Mouse (Mus musculus) layer of hippocampus, postnatal 25 days (tissue): ENCODE data around the gene Btbd19. TPM values are rescaled to one million over a fixed set of nuclear protein-coding genes. Genes with fewer than 3 reads are reported as not detected.

Source experiments
- DNase-seq, 2 experiments: peaks; one replicate each; pipeline ENCODE4 v3.0.0; 2022; ENCODE audit warnings: mixed read lengths in 2 of 2, low spot score in 1 of 2; ENCODE audit errors: extremely low spot score in 1 of 2
- total RNA-seq, 2 experiments: library from RNA; stranded (reverse); gene quantifications; 2 replicates each; pipeline ENCODE4 v1.2.3; 2021

Btbd19 gene
- 10 to 100 TPM; 10.5 to 12.1 TPM for total RNA-seq

DNA sequence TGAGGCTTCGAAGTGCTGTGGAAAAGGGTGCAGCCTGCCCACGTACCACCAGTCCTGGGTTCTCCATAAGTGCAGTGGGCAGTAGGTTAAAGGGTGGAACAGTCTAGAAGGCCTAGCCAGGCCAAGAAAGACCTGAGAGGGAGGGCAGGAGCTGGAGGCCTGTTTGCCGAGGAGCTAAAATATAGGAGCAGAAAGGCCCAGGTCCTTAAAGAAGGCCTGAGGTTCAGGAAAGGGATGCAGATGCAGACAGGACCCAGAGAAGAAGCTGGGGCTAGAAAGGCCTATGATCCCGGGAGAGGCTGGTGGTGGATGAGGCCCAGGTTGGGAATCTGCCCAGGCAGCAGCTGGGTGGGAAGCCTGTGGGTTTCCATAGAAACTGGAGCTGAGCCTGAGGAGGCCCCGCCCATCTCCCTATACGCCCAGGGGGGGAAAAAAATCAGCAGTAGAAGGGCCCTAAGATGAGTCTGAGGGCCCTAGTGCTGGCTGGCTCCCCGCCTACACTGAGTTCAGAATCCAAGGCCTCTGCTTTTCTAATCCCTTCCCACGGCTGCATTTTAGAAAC is at the start of gene Btbd19:
Gene Btbd19 (minus strand): TSS at position 378 of the 562 bp plus-strand sequence.
- DNase-seq: peak; percentile 66 to 73

DNA sequence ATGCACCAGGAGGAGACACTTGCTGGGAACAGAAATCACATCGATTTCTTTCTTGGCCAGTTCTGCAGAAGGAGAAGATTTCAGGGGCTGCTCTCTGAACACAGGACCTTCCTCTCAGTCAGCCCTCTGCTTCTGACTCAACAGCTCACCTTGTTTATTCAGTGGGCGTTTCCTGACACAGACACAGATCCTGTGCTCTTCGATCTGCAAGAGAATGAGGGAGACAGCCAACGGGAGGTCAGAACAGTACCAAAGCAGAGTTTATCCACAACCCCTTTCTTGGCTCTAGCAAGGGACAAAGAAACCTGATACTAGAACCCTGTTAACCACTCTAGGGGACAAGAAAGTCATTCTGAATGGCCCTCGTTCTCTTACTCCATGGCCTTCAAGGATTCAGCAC is 44.4 kb upstream of the Btbd19 start:
- DNase-seq: no peak

DNA sequence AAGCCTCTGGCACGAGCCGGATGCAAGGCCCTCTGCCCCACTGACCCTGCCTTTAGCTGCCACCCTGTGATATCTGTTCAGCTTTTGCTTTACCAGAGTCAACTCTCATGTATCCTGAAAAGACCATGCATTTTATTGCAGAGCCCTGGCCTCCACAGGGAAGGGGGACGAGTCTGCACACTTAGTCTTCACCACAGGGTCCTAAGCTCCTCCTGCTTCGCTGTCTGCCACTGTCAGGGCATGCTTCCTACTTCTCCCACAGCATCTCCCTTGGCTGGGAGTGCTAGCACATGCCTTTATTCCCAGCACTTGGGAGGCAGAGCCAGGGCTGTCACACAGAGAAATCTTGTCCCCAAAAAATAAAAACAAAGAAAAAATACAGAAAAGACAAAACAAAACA is 35.7 kb upstream of the Btbd19 start:
- DNase-seq: no peak

DNA sequence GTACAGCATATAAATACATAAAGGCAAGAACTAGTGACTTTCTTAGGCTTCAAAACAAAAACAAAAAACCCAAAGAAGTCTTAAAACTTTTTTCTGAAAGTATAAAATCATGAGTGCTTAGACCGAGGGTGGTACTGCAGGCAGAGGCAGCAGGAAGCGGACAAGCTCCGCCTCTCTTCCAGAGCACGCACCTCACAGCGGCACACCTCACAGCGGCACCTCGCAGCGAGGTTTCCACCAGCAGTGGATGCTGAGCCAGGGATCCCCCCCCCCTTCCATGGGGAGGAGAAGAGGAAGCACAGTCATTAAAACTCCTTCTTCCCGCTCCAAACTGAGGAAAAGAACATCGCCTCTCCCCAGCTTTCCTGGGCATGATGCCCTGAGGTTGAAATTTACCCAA is 34.1 kb upstream of the Btbd19 start:
- no peak for DNase-seq

DNA sequence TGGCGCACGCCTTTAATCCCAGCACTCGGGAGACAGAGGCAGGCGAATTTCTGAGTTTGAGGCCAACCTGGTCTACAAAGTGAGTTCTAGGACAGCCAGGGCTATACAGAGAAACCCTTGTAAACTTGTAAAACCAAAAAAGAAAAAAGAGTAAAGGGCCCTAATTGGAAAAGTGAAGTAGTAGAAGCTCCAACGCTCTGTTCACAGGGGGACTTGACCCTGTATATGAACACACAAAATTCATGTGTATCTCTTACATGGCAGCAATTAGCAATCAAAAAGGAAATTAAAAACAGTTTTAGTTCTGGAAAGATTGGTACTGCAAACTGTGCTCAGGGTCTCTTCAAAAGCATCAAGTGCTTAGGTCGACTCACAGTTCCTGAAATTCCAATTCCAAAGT is 30.8 kb upstream of the Btbd19 start:
- no peak for DNase-seq

DNA sequence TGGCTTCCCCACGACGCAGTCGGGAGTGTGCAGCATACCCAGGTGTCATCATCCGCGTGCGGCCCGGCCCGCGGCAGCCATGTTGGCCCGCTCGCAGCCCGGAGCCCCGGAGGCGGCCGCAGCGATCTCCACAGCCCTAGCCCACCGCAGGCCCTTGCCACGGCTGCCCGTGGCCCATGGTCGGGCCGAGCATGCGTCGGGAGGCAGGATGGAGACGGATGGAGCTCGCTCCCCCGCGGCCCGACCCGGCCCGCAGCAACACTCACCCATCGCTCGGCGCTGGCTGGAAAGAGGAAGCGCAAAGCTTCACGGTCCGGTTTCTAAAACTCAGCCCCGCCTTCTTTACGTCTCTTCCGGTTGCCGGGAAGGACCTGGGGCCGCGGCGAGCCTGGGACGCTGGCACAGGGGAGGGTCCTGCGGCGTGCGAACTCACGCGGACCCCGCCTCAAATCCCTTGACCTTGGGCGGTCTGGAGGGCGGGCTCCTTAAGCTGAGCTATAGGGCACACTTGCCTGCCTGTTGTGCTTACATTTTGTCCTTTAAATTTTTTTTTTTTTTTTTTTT is 30.3 kb upstream of the Btbd19 start, which contains the start of gene Rps8:
Gene Rps8 (minus strand): TSS at position 452 of the 564 bp plus-strand sequence.
- peak; percentile 76 to 82 for DNase-seq

DNA sequence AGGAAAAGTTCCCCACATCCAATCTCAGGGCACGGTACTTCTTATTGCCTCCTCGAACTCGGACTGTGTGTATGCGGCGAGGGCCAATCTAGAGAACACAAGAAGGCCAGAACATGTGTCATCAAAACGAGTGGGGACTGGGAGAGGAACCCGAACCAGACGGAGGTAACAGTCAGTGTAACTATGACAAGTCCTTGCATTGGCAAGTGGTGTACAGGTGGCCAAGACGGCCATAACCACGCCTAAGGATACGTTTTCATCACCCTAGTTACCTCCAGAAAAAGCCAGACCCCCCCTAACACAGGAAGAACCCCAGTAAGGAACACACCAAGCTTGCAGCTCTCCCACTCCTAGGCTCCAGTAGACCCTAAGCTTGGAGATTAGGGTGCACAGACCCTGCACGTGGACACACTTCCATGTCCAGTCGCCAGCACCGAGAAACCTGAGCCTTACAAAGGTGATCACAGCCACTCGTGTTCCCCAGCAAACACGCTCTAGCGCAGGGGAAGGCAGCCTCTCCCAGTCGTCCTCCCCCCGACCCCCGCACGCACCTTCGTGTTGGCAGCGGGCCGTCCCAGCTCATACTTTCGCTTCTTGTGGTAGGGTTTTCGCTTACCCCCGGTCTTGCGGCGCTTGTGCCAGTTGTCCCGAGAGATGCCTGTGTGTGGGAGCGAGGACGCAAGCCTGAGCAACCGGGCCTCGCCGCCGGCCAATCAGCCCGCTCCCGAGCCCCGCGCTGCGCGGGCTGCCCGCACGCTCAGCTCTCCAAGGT is 29.7 kb upstream of the Btbd19 start:
- no peak for DNase-seq

DNA sequence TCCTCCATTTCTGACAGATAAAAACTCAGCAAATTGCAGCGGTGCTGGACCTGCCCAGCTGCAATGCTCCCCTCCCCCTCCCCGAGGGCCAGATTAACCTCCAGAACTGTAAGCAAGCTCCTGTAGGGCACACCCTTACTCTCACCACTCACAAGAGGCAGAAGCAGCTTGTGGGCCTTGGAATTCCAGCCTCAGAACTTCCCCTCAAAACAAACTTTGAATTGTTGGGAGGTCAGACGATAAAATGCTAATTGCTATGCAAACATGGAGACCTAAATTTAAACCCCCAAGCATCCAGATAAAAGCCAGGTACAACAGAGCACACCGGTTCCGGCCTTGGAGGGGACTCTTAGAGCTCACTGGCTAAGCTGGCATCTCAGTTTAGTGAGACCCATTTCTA is 27.2 kb upstream of the Btbd19 start:
- no peak for DNase-seq

DNA sequence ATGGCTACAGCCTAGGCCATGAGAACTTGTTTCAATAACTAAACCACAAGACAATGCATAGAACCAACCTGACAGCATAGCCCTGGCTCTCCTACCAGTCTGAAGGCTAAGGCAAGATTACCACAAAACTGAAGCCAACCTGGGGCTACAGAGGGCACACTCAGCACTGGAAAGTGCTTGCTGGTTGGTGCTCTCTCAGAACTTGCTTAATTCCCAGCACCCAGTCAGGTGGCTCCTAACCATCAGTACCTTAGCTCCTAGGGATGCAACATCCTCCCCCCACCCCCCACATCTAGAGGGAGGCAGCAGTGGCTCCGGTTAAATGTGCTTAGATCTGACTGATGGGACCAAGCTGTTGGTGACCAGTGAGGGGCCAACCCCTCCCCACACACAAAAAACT is 25.9 kb upstream of the Btbd19 start:
- no peak for DNase-seq

DNA sequence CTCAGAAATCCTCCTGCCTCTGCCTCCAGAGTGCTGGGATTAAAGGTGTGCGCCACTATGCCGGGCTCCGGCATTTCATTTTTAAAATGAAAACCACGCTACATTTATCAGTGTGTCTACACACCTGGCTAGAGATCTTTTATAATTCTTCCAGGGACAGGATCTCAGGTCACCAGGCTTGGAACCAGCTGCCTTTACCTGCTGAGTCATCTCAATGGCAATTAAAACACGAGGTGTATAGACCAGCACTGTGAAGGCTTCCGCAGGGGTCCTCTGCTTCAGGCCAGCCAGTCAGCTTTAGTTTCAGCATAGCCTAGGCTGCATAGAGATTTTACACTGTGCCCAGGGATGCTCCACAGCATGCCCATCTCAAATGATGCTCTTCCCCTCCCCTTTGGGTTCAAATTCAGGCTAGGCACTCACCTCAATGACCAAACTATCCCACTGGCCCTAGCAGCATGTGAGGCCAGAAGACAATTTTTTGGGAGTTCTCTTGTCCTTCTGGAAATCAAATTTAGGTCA is 24.7 kb upstream of the Btbd19 start:
- DNase-seq: no peak

DNA sequence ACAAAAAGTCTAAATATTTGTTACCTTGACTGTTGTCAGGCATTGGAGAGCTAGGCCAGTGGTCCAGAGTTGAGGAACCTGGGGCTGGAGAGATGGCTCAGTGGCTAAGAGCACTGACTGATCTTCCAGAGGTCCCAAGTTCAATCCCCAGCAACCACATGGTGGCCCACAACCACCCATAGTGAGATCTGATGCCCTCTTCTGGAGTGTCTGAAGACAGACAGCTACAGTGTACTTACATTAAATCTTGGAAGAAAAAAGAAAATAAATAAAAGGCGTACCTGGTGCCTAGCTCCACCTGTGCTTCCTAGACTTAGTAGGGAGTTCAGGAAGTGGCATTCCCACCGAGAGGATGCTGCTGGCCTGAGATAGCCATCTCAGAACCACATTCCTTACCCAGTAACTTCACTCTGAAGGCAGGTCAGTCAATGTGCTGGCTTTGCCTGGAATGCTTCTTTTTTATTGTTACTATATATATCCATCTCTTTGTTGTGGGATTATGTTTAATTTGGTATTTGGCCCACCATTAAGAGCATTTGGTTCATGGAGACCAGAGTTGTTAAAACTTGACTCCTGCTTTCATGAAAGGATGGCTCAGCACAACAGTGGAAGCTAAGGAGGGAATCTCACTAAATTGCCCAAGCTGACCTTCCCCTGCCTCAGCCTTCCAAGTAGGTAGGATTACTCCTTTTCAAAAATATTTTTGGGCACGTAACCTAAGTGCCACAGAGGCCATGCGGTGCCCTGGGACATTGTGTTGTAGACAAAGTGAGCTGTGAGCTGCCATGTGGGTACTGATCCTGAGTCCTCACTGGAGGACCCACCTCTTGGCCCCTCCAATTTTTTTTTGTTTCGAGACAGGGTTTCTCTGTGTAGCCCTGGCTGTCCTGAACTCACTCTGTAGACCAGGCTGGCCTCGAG is 24.0 kb upstream of the Btbd19 start:
- no peak for DNase-seq

DNA sequence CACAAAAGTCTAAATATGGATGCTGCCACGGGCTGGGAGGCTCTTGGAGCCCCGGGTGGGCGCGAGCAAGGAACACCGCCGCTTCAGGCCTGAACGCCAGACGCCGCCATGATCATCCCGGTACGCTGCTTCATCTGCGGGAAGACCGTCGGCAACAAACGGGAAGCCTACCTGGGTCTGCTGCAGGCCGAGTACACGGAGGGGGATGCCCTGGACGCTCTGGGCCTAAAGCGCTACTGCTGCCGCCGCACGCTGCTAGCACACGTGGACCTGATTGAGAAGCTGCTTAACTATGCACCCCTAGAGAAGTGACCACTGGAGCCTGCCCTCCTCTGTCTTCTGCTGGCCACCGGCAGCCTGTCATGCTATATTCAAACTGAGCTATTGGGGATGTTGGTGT is 23.3 kb upstream of the Btbd19 start:
- DNase-seq: no peak

DNA sequence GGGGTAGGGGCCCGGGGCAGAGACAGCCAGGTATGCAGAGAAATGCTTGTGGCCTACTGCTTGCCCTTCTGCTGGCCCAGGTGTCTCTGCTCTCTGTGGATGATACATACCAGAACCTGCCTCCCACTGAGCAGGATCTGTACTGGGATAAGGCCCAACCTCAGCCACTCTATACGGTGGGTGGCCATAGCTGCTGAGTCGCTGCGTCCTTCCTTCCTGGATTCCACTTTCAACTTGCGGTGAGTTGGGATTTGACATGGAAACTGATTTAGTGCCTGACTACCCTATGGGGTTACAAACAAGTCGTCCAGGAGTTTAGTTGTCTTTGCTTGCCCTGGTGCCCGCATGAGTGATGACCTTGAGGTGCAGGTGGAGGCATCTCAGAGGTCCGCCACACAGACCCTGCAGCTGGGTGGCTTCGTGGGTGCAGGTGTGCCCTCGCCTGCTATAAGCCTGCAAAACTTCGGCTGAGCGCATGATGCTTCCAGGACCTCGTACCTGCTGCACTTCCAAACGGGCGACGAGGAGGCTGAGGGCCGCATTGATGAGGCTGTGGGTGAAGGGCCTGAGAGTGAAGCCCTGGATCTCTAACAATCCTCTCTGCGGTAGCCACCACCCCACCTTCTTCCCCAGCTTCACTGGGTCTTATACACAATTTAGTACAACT is 22.7 kb upstream of the Btbd19 start:
- no peak for DNase-seq

DNA sequence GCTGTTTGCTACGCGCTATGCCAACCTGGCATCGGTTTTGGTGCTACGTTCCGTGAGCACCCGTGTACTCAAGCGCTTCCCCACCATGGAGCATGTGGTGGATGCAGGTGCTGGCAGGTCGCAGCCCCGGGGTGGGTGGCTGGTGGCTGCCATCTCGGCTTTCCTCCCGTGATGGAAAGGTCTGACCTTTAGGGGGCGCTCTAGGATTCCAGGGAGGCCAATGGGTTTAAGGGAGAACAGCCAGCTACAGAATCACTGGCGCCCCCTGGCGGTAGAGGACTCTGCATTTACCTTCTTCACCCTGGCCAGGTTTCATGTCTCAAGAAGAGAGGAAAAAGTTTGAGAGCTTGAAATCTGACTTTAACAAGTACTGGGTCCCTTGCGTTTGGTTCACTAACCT is 20.7 kb upstream of the Btbd19 start:
- peak; percentile 71 to 90 for DNase-seq

DNA sequence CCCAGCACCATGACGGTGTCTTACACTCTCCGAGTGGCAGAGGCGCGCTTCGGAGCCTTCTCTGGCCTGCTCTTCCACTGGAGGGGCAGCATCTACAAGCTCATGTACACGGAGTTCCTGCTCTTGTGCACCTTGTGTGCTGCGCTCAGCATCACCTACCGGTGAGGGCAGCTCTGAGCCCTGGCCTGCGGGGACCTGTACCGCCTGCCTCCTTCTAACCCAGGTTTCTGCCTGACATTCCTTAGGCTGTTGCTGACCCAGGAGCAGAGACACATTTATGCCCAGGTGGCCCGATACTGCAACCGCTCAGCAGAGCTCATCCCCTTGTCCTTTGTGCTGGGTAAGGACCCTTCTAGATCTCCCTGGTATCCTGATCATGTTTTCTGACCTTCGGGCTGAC is 19.7 kb upstream of the Btbd19 start:
- DNase-seq: no peak

DNA sequence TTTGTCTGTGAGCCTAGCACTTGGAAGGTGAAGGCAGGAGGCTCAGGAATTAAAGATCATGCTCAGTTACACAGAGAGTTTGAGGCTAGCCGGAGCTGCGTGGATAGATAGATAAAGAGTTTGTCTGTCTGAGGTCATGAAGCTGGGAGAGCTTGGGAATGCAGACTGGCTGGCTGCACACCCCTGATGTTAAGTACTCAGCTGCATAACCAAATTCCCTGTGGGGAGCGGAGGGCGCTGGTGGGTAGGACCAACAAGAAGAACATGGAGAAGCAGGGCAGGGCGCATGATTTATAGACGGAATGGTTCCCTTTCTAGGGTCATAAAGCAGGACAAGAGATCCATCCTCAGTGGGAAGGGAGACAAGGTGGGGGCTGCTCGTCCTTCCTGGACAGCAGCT is 17.5 kb upstream of the Btbd19 start:
- DNase-seq: no peak

DNA sequence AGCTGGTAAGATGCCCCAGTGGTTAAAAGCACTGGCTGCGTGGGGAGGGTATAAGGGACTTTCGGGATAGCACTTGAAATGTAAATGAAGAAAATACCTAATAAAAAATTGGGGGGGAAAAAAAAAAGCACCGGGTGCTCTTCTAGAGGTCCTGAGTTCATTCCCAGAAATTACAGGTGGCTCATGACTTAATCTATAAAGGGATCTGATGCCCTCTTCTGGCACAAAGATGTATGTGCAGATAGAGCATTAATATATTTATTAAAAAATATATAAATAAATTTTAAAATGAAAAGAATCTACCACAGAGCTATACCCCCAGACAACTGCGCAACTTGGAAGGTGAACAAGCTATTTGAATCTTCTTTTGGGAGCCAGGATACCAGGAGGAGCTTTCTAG is 15.1 kb upstream of the Btbd19 start:
- no peak for DNase-seq

DNA sequence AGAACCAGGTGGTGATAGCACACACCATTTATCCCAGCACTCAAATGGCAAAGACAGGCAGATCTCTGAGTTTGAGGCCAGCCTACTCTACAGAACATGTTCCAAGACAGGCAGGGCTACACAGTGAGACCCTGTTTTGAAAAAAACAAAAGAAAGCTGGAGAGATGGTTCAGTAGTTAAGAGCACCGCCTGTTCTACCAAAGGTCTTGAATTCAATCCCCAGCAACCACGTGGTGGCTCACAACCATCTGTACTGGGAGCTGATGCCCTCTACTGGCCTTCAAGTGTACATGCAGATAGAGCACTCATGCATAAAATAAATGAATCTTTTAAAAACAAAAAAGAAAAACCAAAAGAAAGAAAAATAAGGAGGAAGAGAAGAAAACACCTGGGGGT is 13.7 kb upstream of the Btbd19 start:
- DNase-seq: no peak

DNA sequence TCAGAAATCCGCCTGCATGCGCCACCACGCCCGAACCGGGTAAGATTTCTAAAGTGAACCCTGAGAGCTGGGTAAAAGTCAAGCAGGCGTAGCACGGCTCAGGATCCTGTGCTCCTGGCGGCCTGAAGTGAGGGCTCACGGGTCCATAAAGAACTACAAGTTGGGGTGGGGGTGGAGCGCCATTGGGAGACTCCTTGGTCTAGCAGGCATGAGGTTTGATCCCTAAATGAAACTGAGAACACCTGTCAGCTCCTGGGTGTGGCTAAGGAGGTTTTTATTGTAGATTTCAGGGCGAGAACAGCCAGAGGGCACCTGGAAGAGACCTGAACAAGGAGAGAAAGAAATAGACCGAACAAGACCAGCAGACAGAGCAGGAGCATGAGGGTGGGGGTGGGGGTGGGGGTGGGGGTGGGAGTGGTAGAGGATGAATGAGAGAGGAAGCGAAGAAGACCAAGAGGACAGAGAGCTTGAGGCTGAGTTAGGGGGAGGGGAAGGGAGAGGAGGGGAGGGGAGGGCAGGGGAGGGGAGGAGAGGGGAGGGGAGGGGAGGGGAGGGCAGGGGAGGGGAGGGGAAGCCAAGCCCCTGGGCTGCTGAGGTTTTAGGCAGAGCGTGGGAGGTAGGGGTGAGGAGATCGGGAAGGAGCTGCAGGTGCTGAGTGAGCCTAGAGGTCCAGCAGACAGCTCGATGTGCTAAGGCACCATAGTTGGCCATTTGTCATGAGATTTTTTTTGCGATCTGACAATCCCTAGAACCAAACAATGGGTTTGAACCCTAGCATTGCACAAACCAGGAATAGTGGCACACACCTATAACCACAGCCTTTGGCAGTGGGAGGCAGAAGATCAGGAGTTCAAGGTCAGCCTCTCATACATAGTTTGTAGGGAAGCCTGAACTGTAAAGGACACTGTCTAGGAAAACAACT is 13.0 kb upstream of the Btbd19 start:
- DNase-seq: no peak
